Mouse (Mus musculus): ENCODE results near the gene Prkd3. TPM values are rescaled to one million over a fixed set of nuclear protein-coding genes. Genes with fewer than 3 reads are reported as not detected.
A peak's percentile ranks its signal among the peaks of the same experiment; 100 is the strongest.

Gene Prkd3
- polyA plus RNA-seq, 1 experiment from 2014 or later, result 56.8 TPM

DNA sequence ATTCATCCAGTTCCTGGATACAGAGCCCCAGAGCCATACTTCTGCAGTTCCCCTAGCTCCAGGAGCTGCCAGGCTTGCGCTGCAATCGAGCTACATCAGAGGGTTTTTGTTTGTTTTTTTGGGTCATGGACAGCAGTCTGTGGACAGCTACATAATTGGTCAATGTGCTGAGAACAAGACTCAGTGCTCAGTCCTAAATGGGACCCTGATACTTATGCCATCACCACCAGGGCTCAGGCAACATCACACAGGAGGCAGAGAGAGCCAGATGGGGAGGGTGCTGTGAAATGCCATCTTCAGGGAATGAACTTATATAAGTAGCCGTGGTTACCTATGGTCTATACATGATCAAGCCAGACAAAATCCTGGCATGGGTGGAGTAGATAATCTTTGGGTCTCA is 52.1 kb downstream of the Prkd3 start:
- Histone ChIP-seq H3K9me3 (no peaks in the 10 kb centered on the region), H3K9ac (replicated peaks) (no peak overlapping the region), H3K27ac (no peak overlapping the region), H3K27me3 (no peaks in the 10 kb centered on the region), H3K4me3 (replicated peaks) (no peak overlapping the region), H3K4me2 (no peak overlapping the region), H3K36me3 (peaks cover 67% of the 10 kb centered on the region), H3K4me1 (replicated peaks) (no peaks in the 10 kb centered on the region)
- 82% methylated on average over 3 of the region's 3 CpGs for WGBS
- ATAC-seq (ENCODE audit: insufficient number of reproducible peaks, insufficient read depth, low FRiP score, low TSS enrichment, low read depth), result no peak

DNA sequence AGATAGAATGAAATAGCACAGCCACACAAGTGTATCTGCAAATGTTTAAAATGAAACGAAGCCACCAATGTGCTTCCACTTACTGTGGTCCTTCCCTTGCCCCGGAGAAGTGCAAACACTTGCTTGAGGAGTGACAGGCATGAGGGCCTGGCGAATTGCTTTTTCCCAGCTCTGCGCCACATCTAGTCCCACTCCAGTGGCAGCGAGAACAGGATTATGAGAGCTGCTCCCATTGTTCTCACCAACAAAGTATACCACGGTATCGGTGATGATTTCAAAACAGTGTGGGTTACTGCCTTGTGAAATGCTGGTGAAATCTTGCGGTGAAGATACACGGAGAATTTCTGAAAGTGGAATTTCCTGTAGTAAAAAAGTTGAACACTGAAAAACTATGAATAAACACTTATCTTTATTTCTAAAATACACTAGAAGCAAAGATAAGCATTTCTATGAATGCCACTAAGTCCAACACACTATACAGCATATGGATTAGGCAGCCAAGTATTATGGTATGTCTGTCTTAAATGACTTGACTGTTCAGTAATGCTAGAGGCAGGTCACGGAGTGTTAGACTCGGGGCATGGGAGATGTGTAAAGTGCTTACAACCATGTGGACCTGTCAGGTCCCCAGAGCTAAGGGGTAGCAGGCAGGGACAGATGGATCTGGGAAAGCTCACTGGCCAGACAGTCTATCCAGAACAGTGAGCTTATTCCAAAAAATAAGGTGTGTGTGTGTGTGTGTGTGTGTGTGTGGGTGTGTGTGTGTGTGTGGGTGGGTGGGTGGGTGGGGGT is 54.3 kb downstream of the Prkd3 start:
- Histone ChIP-seq H3K9me3 (no peaks in the 10 kb centered on the region), H3K27me3 (no peaks in the 10 kb centered on the region), H3K36me3 (peaks cover 71% of the 10 kb centered on the region), H3K27ac (no peak overlapping the region), H3K9ac (replicated peaks) (no peak overlapping the region), H3K4me1 (replicated peaks) (no peaks in the 10 kb centered on the region), H3K4me3 (replicated peaks) (no peak overlapping the region), H3K4me2 (no peak overlapping the region)
- WGBS, result 93% methylated on average over 11 of the region's 11 CpGs
- no peak for ATAC-seq (ENCODE audit: insufficient number of reproducible peaks, insufficient read depth, low FRiP score, low TSS enrichment, low read depth)

- Histone ChIP-seq H3K27ac (no peak overlapping the region), H3K4me2 (no peak overlapping the region), H3K4me3 (replicated peaks) (no peak overlapping the region), H3K4me1 (replicated peaks) (no peaks in the 10 kb centered on the region), H3K9ac (replicated peaks) (no peak overlapping the region), H3K9me3 (no peaks in the 10 kb centered on the region), H3K36me3 (peaks cover 78% of the 10 kb centered on the region), H3K27me3 (no peaks in the 10 kb centered on the region)
- 89% methylated on average over 1 of the region's 1 CpGs for WGBS
- ATAC-seq (ENCODE audit: insufficient number of reproducible peaks, insufficient read depth, low FRiP score, low TSS enrichment, low read depth), result no peak
Measured at GRCm38 (mm10) chr17:78964387-78964786, 56.2 kb downstream of the Prkd3 start.

DNA sequence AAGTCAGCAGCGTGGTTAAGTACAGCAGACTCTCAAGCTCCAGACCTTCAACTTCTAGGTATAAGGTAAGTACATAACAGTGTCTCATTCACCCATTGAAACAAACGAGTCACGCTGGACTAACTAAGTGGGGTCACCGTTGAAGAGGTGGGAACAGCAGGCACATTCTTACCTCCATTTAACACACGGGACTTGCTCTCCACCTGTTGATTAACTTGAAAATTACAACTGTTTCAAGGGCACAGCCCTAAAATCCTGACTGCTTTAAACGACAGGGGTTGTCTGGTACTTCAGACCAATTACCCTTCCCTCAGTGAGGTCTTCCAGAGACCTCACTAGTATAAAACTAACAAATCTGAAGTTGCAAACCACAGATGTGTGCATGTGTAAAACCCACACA is 61.1 kb downstream of the Prkd3 start:
- Histone ChIP-seq H3K27ac (no peak overlapping the region), H3K36me3 (peaks cover 86% of the 10 kb centered on the region), H3K9ac (replicated peaks) (no peak overlapping the region), H3K4me3 (replicated peaks) (no peak overlapping the region), H3K4me2 (no peak overlapping the region), H3K4me1 (replicated peaks) (no peaks in the 10 kb centered on the region), H3K27me3 (no peaks in the 10 kb centered on the region), H3K9me3 (no peaks in the 10 kb centered on the region)
- ATAC-seq (ENCODE audit: insufficient number of reproducible peaks, insufficient read depth, low FRiP score, low TSS enrichment, low read depth), result no peak
- 75% methylated on average over 6 of the region's 6 CpGs for WGBS

GRCm38 (mm10) chr17:78953240-78953639 is 67.4 kb downstream of the Prkd3 start:
- 92% methylated on average over 8 of the region's 8 CpGs for WGBS
- no peak overlapping the region for H3K4me3 ChIP-seq (replicated peaks)
- H3K36me3 ChIP-seq, result peaks cover 91% of the 10 kb centered on the region
- H3K27me3 ChIP-seq, result no peaks in the 10 kb centered on the region
- H3K9ac ChIP-seq (replicated peaks), result no peak overlapping the region
- no peak overlapping the region for H3K27ac ChIP-seq
- H3K4me2 ChIP-seq, result no peak overlapping the region
- H3K9me3 ChIP-seq, result no peaks in the 10 kb centered on the region
- ATAC-seq (ENCODE audit: insufficient number of reproducible peaks, insufficient read depth, low FRiP score, low TSS enrichment, low read depth), result no peak
- no peaks in the 10 kb centered on the region for H3K4me1 ChIP-seq (replicated peaks)

- Histone ChIP-seq H3K4me1 (replicated peaks) (no peaks in the 10 kb centered on the region), H3K9me3 (no peaks in the 10 kb centered on the region), H3K36me3 (peaks cover 90% of the 10 kb centered on the region), H3K4me2 (no peak overlapping the region), H3K27me3 (no peaks in the 10 kb centered on the region), H3K27ac (no peak overlapping the region), H3K9ac (replicated peaks) (no peak overlapping the region), H3K4me3 (replicated peaks) (no peak overlapping the region)
- no peak for ATAC-seq (ENCODE audit: insufficient number of reproducible peaks, insufficient read depth, low FRiP score, low TSS enrichment, low read depth)
- WGBS, result 88% methylated on average over 5 of the region's 5 CpGs
Measured at GRCm38 (mm10) chr17:78952070-78952469, 68.5 kb downstream of the Prkd3 start.

- H3K27me3 ChIP-seq, result no peaks in the 10 kb centered on the region
- no peak overlapping the region for H3K27ac ChIP-seq
- no peak overlapping the region for H3K9ac ChIP-seq (replicated peaks)
- H3K4me2 ChIP-seq, result no peak overlapping the region
- no peaks in the 10 kb centered on the region for H3K4me1 ChIP-seq (replicated peaks)
- WGBS, result 90% methylated on average over 5 of the region's 5 CpGs
- no peak for ATAC-seq (ENCODE audit: insufficient number of reproducible peaks, insufficient read depth, low FRiP score, low TSS enrichment, low read depth)
- no peaks in the 10 kb centered on the region for H3K9me3 ChIP-seq
- H3K4me3 ChIP-seq (replicated peaks), result no peak overlapping the region
- H3K36me3 ChIP-seq, result peaks cover 93% of the 10 kb centered on the region
Measured at GRCm38 (mm10) chr17:78951225-78951624, 69.4 kb downstream of the Prkd3 start.

DNA sequence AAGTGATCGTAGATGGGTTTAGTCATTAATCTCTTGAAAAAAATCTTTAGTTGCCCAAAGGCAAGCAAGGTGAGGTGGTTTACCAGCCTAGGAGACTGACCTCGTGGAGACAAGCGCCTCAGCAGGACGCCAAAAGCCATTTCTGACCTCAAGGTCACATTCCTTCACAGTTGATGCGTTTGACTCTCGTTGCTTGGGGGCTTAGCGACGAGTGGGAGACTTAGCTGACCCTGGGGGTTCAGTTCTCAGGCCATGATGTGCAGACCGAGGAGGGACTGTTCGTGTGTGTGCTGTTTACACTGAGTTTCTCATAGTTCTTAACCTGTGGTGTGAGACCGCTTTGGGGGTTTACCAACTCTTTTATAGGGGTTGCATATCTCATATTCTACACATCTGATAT is 78.0 kb downstream of the Prkd3 start:
- H3K36me3 ChIP-seq, result peaks cover 52% of the 10 kb centered on the region
- no peak overlapping the region for H3K4me2 ChIP-seq
- no peaks in the 10 kb centered on the region for H3K27me3 ChIP-seq
- no peak overlapping the region for H3K9ac ChIP-seq (replicated peaks)
- WGBS, result 61% methylated on average over 11 of the region's 11 CpGs
- no peak overlapping the region for H3K27ac ChIP-seq
- H3K9me3 ChIP-seq, result no peaks in the 10 kb centered on the region
- ATAC-seq (ENCODE audit: insufficient number of reproducible peaks, insufficient read depth, low FRiP score, low TSS enrichment, low read depth), result no peak
- peaks cover 3% of the 10 kb centered on the region for H3K4me1 ChIP-seq (replicated peaks)
- H3K4me3 ChIP-seq (replicated peaks), result no peak overlapping the region

GRCm38 (mm10) chr17:78938927-78939326 is 81.7 kb downstream of the Prkd3 start:
- Histone ChIP-seq H3K4me1 (replicated peaks) (peaks cover 11% of the 10 kb centered on the region), H3K9me3 (no peaks in the 10 kb centered on the region), H3K27ac (no peak overlapping the region), H3K4me2 (no peak overlapping the region), H3K27me3 (no peaks in the 10 kb centered on the region), H3K9ac (replicated peaks) (no peak overlapping the region), H3K4me3 (replicated peaks) (no peak overlapping the region), H3K36me3 (peaks cover 44% of the 10 kb centered on the region)
- 96% methylated on average over 4 of the region's 4 CpGs for WGBS
- no peak for ATAC-seq (ENCODE audit: insufficient number of reproducible peaks, insufficient read depth, low FRiP score, low TSS enrichment, low read depth)

GRCm38 (mm10) chr17:78937229-78937853 is 83.3 kb downstream of the Prkd3 start:
- Histone ChIP-seq H3K4me3 (replicated peaks) (peak overlapping the region; percentile 74), H3K36me3 (peaks cover 48% of the 10 kb centered on the region), H3K9ac (replicated peaks) (peak overlapping the region; percentile 79), H3K4me1 (replicated peaks) (peaks cover 14% of the 10 kb centered on the region), H3K27ac (no peak overlapping the region), H3K4me2 (peak overlapping the region; percentile 72), H3K27me3 (no peaks in the 10 kb centered on the region), H3K9me3 (no peaks in the 10 kb centered on the region)
- no peak for ATAC-seq (ENCODE audit: insufficient number of reproducible peaks, insufficient read depth, low FRiP score, low TSS enrichment, low read depth)
- WGBS, result 13% methylated on average over 26 of the region's 26 CpGs

DNA sequence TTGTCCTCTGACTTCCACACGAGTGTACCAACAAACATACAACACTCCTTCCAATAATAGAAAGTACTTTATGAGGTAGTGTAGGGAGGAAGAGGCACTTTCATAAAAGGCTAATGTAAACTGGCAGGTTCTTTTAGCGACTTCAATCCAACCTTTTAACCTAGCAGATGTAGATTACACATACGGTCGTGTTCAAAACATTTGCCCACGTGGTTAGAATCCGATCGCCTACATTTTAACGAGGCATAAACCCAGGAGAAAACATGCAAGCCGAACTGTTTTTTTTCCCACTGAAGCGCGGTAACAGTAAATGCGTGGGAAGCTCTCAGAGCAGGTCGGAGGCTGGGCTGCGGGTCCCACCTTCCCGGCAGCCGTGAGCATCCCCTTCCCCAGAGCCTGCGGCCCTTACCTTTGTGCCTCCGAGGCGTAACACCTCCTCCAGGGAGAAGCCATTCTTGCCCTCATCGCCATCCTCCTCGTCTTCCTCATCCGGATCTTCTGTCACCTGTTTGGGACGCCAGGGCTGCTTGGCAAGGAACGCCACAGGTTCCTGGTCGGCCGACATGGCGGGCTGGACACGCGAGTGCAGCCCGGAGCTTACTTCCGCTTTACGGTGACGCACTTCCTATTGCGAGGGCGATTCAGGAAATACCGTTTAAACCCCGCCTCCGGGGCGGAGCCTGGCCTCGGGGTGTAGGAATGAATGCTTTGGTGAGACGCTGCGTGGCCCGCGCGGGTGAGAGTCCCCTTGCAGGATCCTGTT is 84.0 kb downstream of the Prkd3 start, which contains the start of the genes Cebpz and Ndufaf7:
Cebpz (minus strand) TSS at position 601 of the 763 bp plus-strand sequence.
Ndufaf7 (plus strand) TSS at position 671 of the 763 bp plus-strand sequence.
- Histone ChIP-seq H3K9me3 (no peaks in the 10 kb centered on the region), H3K27ac (no peak within 1 kb of the TSS), H3K4me3 (replicated peaks) (peak within 1 kb of the TSS; percentile 74), H3K36me3 (peaks cover 48% of the 10 kb centered on the region), H3K9ac (replicated peaks) (peak within 1 kb of the TSS; percentile 79), H3K4me1 (replicated peaks) (peaks cover 14% of the 10 kb centered on the region), H3K4me2 (peak within 1 kb of the TSS; percentile 72), H3K27me3 (no peaks in the 10 kb centered on the region)
- ATAC-seq (ENCODE audit: insufficient number of reproducible peaks, insufficient read depth, low FRiP score, low TSS enrichment, low read depth), result peak; percentile 100
- under 1% methylated on average over 45 of the region's 45 CpGs for WGBS

All from limb, embryonic 12.5 days (tissue).